Mouse (Mus musculus) embryonic stem cell, embryonic (primary cell): ENCODE measurements around the gene A530064D06Rik.

Experiments
- CTCF ChIA-PET, 4 experiments: fragments of 300-600 bp in 2 of 4; fragments of 350-600 bp in 2 of 4; sonication (Branson Sonifier 250); formaldehyde crosslinking; loops; one replicate each; lab custom pipeline; 2022; ENCODE audit warnings: inconsistent platforms in 2 of 4; lab: Charles Lee
- POLR2A ChIA-PET, 4 experiments: fragments of 300-600 bp in 2 of 4; fragments of 350-600 bp in 2 of 4; sonication (Branson Sonifier 250); formaldehyde crosslinking; loops; one replicate each; lab custom pipeline; 2022; ENCODE audit warnings: antibody characterized with exemption in 4 of 4, inconsistent platforms in 1 of 4; lab: Charles Lee

Gene A530064D06Rik

GRCm38 (mm10) chr17:48100441-48101417 is 66.3 kb downstream of the A530064D06Rik start:
- ChIA-PET POLR2A (interaction anchor here in 3 of 4 experiments (0.6 to 1.6 kb wide), 13 partner anchors 10 to 573 kb away, joined by 3 to 9 read pairs (median 4); no protein-coding TSS in a partner anchor), CTCF (interaction anchor here (0.5 to 3.5 kb wide), 175 partner anchors 9 to 831 kb away, joined by 3 to 104 read pairs (median 5); partner anchors contain the start of genes 1700067P10Rik (in 2 of the 4), Lrfn2 (in 2 of the 4), Mdfi (in 2 of the 4) and 9830107B12Rik (in 1 of the 4))

GRCm38 (mm10) chr17:48099312-48099711 is 67.8 kb downstream of the A530064D06Rik start:
- CTCF ChIA-PET, result interaction anchor here (1.2 to 3.5 kb wide), 7 partner anchors 11 to 311 kb away, joined by 3 to 104 read pairs (median 5); no protein-coding TSS in a partner anchor
- POLR2A ChIA-PET, result no interaction called here
